Mouse (Mus musculus) bone marrow, adult 2 months (tissue): Measurements from ENCODE around the gene Zfp64.

ENCODE experiments used
- CTCF ChIP-seq: fragments of 200-500 bp; IDR thresholded peaks from 2 replicates; pipeline ENCODE4 v1.5.1; 2011; ENCODE audit warnings: low read length, control low read depth; ENCODE audit not compliant: control insufficient read depth, insufficient read depth
- POLR2A ChIP-seq: fragments of 200-500 bp; IDR thresholded peaks from 2 replicates; pipeline ENCODE4 v1.6.1; 2011; ENCODE audit warnings: low read depth, mild to moderate bottlenecking, control low read depth, low read length, borderline replicate concordance; ENCODE audit not compliant: control insufficient read depth

DNA sequence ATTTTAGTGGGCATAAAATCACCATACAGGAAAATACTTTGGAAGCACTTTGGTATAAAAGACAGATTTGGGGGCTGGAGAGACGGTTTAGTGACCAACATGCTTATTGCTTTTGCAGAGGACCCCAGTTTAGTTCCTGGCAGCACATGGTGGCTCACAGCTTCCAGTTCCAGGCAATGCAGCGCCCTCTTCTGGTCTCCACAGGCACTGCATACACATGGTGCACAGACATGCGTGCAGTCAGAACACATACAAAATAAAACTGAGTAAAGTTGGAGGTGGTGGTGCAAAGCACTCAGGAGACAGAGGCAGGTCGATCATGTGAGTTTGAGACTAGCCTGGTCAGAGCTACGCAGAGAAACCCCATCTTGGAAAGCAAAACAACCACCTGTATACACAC, 32.9 kb downstream of the Zfp64 start:
- TF ChIP-seq CTCF (no peak), POLR2A (no peak)
